8 mouse cellular contexts compared by ENCODE assay signal in the genomic region with DNA sequence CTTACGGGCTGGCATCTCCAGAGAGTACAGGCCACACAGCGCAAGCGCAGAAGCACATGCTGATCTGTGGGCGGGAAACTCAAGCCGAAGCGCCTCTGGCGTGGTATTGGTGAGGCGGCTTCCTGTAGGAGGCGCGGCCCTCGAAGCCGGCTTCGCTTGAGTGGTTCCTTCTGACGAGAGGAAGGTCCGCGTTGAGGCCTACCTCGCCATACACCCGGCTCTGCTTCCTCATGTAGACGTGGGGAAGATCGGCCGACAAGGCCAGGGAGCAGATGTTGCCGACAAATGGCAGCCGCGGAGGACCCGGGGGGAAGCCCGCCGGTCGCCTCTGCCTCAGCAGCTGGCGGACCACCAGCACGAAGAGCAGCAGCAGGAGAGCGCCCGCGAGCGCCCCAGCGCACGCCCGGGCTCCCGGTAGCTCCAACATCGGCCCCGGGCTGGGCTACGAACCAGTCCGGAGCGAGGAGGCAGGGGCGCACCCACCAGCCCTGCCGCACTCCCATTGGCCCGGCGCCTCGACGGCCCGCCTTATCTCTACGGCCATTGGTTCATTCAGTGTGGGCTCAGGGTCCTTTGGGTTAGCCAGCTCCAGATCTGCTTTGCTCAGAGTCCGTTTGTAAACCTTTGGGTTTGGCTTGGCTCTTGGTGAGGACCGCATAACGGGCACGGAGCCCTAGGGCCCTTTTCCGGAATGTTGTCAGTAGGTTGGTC. TPM values are rescaled to one million over a fixed set of nuclear protein-coding genes. Genes with fewer than 3 reads are reported as not detected.
DNase-seq lines count a peak whose midpoint lies in the region; ATAC-seq and TF ChIP-seq lines count a peak whose summit lies in the region.

A gene (minus strand): TSS at position 442 of the 711 bp plus-strand sequence.

- H3K36me3 ChIP-seq in hindbrain, postnatal 0 days (ENCODE audit: insufficient read depth, low read length), result no peaks in the 10 kb centered on the region

- H3K9ac ChIP-seq in hindbrain, postnatal 0 days (replicated peaks; ENCODE audit: low read length), result peak within 1 kb of the TSS; percentile 67

- peak within 1 kb of the TSS; percentile 71 for H3K4me2 ChIP-seq in hindbrain, postnatal 0 days (ENCODE audit: low read depth, low read length)

- H3K4me1 ChIP-seq in hindbrain, postnatal 0 days (ENCODE audit: insufficient read depth, low read length), result 0 out of 2 replicates have a peak, but pooled peaks cover 3% of the 10 kb centered on the region

- H3K9me3 ChIP-seq in hindbrain, postnatal 0 days (ENCODE audit: low read length), result no peaks in the 10 kb centered on the region

- WGBS in hindbrain, postnatal 0 days, result 3% methylated on average over 54 of the region's 56 CpGs

- ATAC-seq in hindbrain, postnatal 0 days, result peak; percentile 99

- no peaks in the 10 kb centered on the region for H3K27me3 ChIP-seq in hindbrain, postnatal 0 days (ENCODE audit: insufficient read depth, low read length)

- TF ChIP-seq CTCF in hindbrain, postnatal 0 days (IDR thresholded peaks at IDR 0.05; ENCODE audit: low read depth), result peak; percentile 61

- DNase-seq in adrenal gland, adult (ENCODE audit: inconsistent age in 2 of 2, low spot score in 1 of 2), result peak; percentile 87 to 95
- peak; percentile 91 for DNase-seq in embryo, embryonic 10.5 days (ENCODE audit: low spot score)
- peak; percentile 86 for DNase-seq in gastrocnemius, postnatal 10 days
- peak; percentile 95 for DNase-seq in hindbrain, postnatal 0 days (ENCODE audit: low spot score)
- peak; percentile 79 for DNase-seq in left cerebral cortex, adult 11 months (ENCODE audit: low spot score)
- peak; percentile 91 for DNase-seq in lung, postnatal 25 days (ENCODE audit: low spot score)
- peak; percentile 89 for DNase-seq in retina, embryonic 14.5 days (ENCODE audit: low spot score)
- peak; percentile 90 for DNase-seq in thymus, postnatal 25 days

- H3K27ac ChIP-seq in hindbrain, postnatal 0 days, result peak within 1 kb of the TSS; percentile 78

- H3K4me3 ChIP-seq in hindbrain, postnatal 0 days (ENCODE audit: low read length), result peak within 1 kb of the TSS; percentile 64

RNA-seq across cellular contexts. Expression of the gene that starts here (rescaled TPM):
- total RNA-seq in gastrocnemius, postnatal 10 days (2021), result 1 to 10 TPM in 1 of 2 experiments, under 1 TPM in 1; 0.75 to 1.2 TPM
- total RNA-seq in hindbrain, postnatal 0 days (2014; rRNA removed), result 1.9 and 3.8 TPM in 2 replicates
- 1.2 TPM in 2 replicates for polyA plus RNA-seq in hindbrain, postnatal 0 days (2015; fragmentation: Nextera tagmentation; extraction: Ambion mirVana)

Comparison
In these comparisons a context has a peak if more than half of its experiments do, and no peak if none do; other contexts are left out.
1. Peak in every context shown above with its lines: DNase-seq, ATAC-seq, H3K4me3 ChIP-seq and H3K27ac ChIP-seq.